Mouse (Mus musculus): ENCODE data around the gene Neurl3. TPM values are rescaled to one million over a fixed set of nuclear protein-coding genes. Genes with fewer than 3 reads are reported as not detected.

Neurl3 gene
- polyA plus RNA-seq, 1 experiment = 14.3 TPM

GRCm38 (mm10) chr1:36263833-36264488 is 10.5 kb downstream of the Neurl3 start:
- Histone ChIP-seq H3K27ac (ENCODE audit: control insufficient read depth, insufficient read depth, low read length) (peak overlapping the region; percentile 98), H3K4me1 (replicated peaks; ENCODE audit: control insufficient read depth, insufficient read depth, low read length) (peaks cover 33% of the 10 kb centered on the region), H3K27me3 (ENCODE audit: control insufficient read depth, insufficient read depth, low read length) (no peaks in the 10 kb centered on the region), H3K4me3 (ENCODE audit: control insufficient read depth, insufficient read depth, low read length) (peak overlapping the region; percentile 22; the same call in 1 of the 2 replicates), H3K36me3 (ENCODE audit: control insufficient read depth, insufficient read depth, low read length) (no peaks in the 10 kb centered on the region)
- 3% methylated on average over 13 of the region's 13 CpGs for whole genome bisulfite sequencing
- peak; percentile 79 for DNase-seq
- TF ChIP-seq CTCF (IDR thresholded peaks at IDR 0.05; ENCODE audit: borderline replicate concordance, control insufficient read depth, extremely low read depth, insufficient read depth, low read length, poor library complexity) (no peak), POLR2A (IDR thresholded peaks at IDR 0.05; ENCODE audit: control insufficient read depth, extremely low read depth, insufficient read depth, low read length, poor library complexity) (no peak)

GRCm38 (mm10) chr1:36261708-36262504 is 12.6 kb downstream of the Neurl3 start:
- H3K36me3 ChIP-seq (ENCODE audit: control insufficient read depth, insufficient read depth, low read length) = no peaks in the 10 kb centered on the region
- H3K4me3 ChIP-seq (ENCODE audit: control insufficient read depth, insufficient read depth, low read length) = no peak overlapping the region
- TF ChIP-seq POLR2A (IDR thresholded peaks at IDR 0.05; ENCODE audit: control insufficient read depth, extremely low read depth, insufficient read depth, low read length, poor library complexity) (no peak), CTCF (IDR thresholded peaks at IDR 0.05; ENCODE audit: borderline replicate concordance, control insufficient read depth, extremely low read depth, insufficient read depth, low read length, poor library complexity) (no peak)
- DNase-seq = no peak
- H3K27me3 ChIP-seq (ENCODE audit: control insufficient read depth, insufficient read depth, low read length) = no peaks in the 10 kb centered on the region
- peak overlapping the region; percentile 66; the same call in 1 of the 2 replicates for H3K27ac ChIP-seq (ENCODE audit: control insufficient read depth, insufficient read depth, low read length)
- 38% methylated on average over 19 of the region's 19 CpGs for WGBS
- H3K4me1 ChIP-seq (replicated peaks; ENCODE audit: control insufficient read depth, insufficient read depth, low read length) = peaks cover 33% of the 10 kb centered on the region

GRCm38 (mm10) chr1:36260418-36260817 is 14.1 kb downstream of the Neurl3 start:
- H3K4me1 ChIP-seq (replicated peaks; ENCODE audit: control insufficient read depth, insufficient read depth, low read length) = peaks cover 23% of the 10 kb centered on the region
- H3K4me3 ChIP-seq (ENCODE audit: control insufficient read depth, insufficient read depth, low read length) = no peak overlapping the region
- 93% methylated on average over 1 of the region's 1 CpGs for WGBS
- no peaks in the 10 kb centered on the region for H3K36me3 ChIP-seq (ENCODE audit: control insufficient read depth, insufficient read depth, low read length)
- H3K27ac ChIP-seq (ENCODE audit: control insufficient read depth, insufficient read depth, low read length) = no peak overlapping the region
- no peak for DNase-seq
- no peaks in the 10 kb centered on the region for H3K27me3 ChIP-seq (ENCODE audit: control insufficient read depth, insufficient read depth, low read length)
- no peak for TF ChIP-seq POLR2A (IDR thresholded peaks at IDR 0.05; ENCODE audit: control insufficient read depth, extremely low read depth, insufficient read depth, low read length, poor library complexity)
- TF ChIP-seq CTCF (IDR thresholded peaks at IDR 0.05; ENCODE audit: borderline replicate concordance, control insufficient read depth, extremely low read depth, insufficient read depth, low read length, poor library complexity) = no peak

GRCm38 (mm10) chr1:36259281-36259680 is 15.2 kb downstream of the Neurl3 start:
- 95% methylated on average over 2 of the region's 2 CpGs for WGBS
- Histone ChIP-seq H3K36me3 (ENCODE audit: control insufficient read depth, insufficient read depth, low read length) (no peaks in the 10 kb centered on the region), H3K27me3 (ENCODE audit: control insufficient read depth, insufficient read depth, low read length) (no peaks in the 10 kb centered on the region), H3K4me3 (ENCODE audit: control insufficient read depth, insufficient read depth, low read length) (no peak overlapping the region), H3K4me1 (replicated peaks; ENCODE audit: control insufficient read depth, insufficient read depth, low read length) (peaks cover 13% of the 10 kb centered on the region), H3K27ac (ENCODE audit: control insufficient read depth, insufficient read depth, low read length) (no peak overlapping the region)
- DNase-seq = no peak
- TF ChIP-seq POLR2A (IDR thresholded peaks at IDR 0.05; ENCODE audit: control insufficient read depth, extremely low read depth, insufficient read depth, low read length, poor library complexity) = no peak
- TF ChIP-seq CTCF (IDR thresholded peaks at IDR 0.05; ENCODE audit: borderline replicate concordance, control insufficient read depth, extremely low read depth, insufficient read depth, low read length, poor library complexity) = no peak

GRCm38 (mm10) chr1:36258631-36259030 is 15.8 kb downstream of the Neurl3 start:
- WGBS = 94% methylated on average over 2 of the region's 2 CpGs
- Histone ChIP-seq H3K4me3 (ENCODE audit: control insufficient read depth, insufficient read depth, low read length) (no peak overlapping the region), H3K4me1 (replicated peaks; ENCODE audit: control insufficient read depth, insufficient read depth, low read length) (peaks cover 13% of the 10 kb centered on the region), H3K36me3 (ENCODE audit: control insufficient read depth, insufficient read depth, low read length) (no peaks in the 10 kb centered on the region), H3K27ac (ENCODE audit: control insufficient read depth, insufficient read depth, low read length) (no peak overlapping the region), H3K27me3 (ENCODE audit: control insufficient read depth, insufficient read depth, low read length) (no peaks in the 10 kb centered on the region)
- TF ChIP-seq CTCF (IDR thresholded peaks at IDR 0.05; ENCODE audit: borderline replicate concordance, control insufficient read depth, extremely low read depth, insufficient read depth, low read length, poor library complexity) (no peak), POLR2A (IDR thresholded peaks at IDR 0.05; ENCODE audit: control insufficient read depth, extremely low read depth, insufficient read depth, low read length, poor library complexity) (no peak)
- no peak for DNase-seq

GRCm38 (mm10) chr1:36257276-36257675 is 17.2 kb downstream of the Neurl3 start:
- H3K4me1 ChIP-seq (replicated peaks; ENCODE audit: control insufficient read depth, insufficient read depth, low read length) = peaks cover 12% of the 10 kb centered on the region
- 52% methylated on average over 8 of the region's 8 CpGs for WGBS
- TF ChIP-seq CTCF (IDR thresholded peaks at IDR 0.05; ENCODE audit: borderline replicate concordance, control insufficient read depth, extremely low read depth, insufficient read depth, low read length, poor library complexity) (no peak), POLR2A (IDR thresholded peaks at IDR 0.05; ENCODE audit: control insufficient read depth, extremely low read depth, insufficient read depth, low read length, poor library complexity) (no peak)
- H3K4me3 ChIP-seq (ENCODE audit: control insufficient read depth, insufficient read depth, low read length) = no peak overlapping the region
- no peaks in the 10 kb centered on the region for H3K36me3 ChIP-seq (ENCODE audit: control insufficient read depth, insufficient read depth, low read length)
- no peak for DNase-seq
- no peak overlapping the region for H3K27ac ChIP-seq (ENCODE audit: control insufficient read depth, insufficient read depth, low read length)
- H3K27me3 ChIP-seq (ENCODE audit: control insufficient read depth, insufficient read depth, low read length) = no peaks in the 10 kb centered on the region

Data from thymus, adult 2 months (tissue).